Mouse (Mus musculus): ENCODE data around the gene Gm21822. TPM values are rescaled to one million over a fixed set of nuclear protein-coding genes. Genes with fewer than 3 reads are reported as not detected.
"Not testable (repeated sequence)": the region's sequence is repeated elsewhere in the genome, so short reads cannot be mapped to it uniquely, and the experiment has no call there.

The Gm21822 gene
- polyA plus RNA-seq (2016; fragmentation: Nextera tagmentation; extraction: Ambion mirVana) = not detected in 2 replicates

- not testable (repeated sequence) for H3K27ac ChIP-seq (replicated peaks); DNase-seq (ENCODE audit: low spot score); H3K4me3 ChIP-seq; H3K27me3 ChIP-seq (replicated peaks; ENCODE audit: low read depth, poor library complexity, severe bottlenecking); H3K36me3 ChIP-seq (replicated peaks); H3K9me3 ChIP-seq; H3K4me1 ChIP-seq
- no CpG with 5 or more reads among the region's 3 CpGs for WGBS
These were observed at the start of gene Gm21822 for GRCm38 (mm10) chrY:18654182-18654581. Gene Gm21822, plus strand, starts transcription at chrY:18654482.

Measured in embryonic facial prominence, embryonic 10.5 days (tissue).